Mouse (Mus musculus) thymus, adult 2 months (tissue): ENCODE results near the gene Tmem131l. TPM values are rescaled to one million over a fixed set of nuclear protein-coding genes. Genes with fewer than 3 reads are reported as not detected.

Source experiments
- DNase-seq: peaks from one replicate; pipeline ENCODE4 v3.0.0; 2021
- H3K27ac ChIP-seq: fragments of 200-500 bp; 2 replicates; pipeline ENCODE4 v1.5.1; 2012; ENCODE audit warnings: low read length, control low read depth; ENCODE audit not compliant: control insufficient read depth, insufficient read depth
- H3K27me3 ChIP-seq: fragments of 200-500 bp; 2 replicates; pipeline ENCODE4 v1.6.1; 2012; ENCODE audit warnings: mild to moderate bottlenecking, low read length, moderate library complexity, mixed read lengths; ENCODE audit not compliant: control insufficient read depth, insufficient read depth
- H3K36me3 ChIP-seq: fragments of 200-500 bp; 2 replicates; pipeline ENCODE4 v1.6.1; 2012; ENCODE audit warnings: mild to moderate bottlenecking, low read length, moderate library complexity; ENCODE audit not compliant: control insufficient read depth, insufficient read depth
- H3K4me1 ChIP-seq: fragments of 200-500 bp; replicated peaks from 2 replicates; pipeline ENCODE4 v1.6.1; 2012; ENCODE audit warnings: low read length; ENCODE audit not compliant: control insufficient read depth, insufficient read depth
- H3K4me3 ChIP-seq: fragments of 200-500 bp; 2 replicates; pipeline ENCODE4 v1.5.1; 2012; ENCODE audit warnings: mild to moderate bottlenecking, low read length, control low read depth, moderate library complexity; ENCODE audit not compliant: control insufficient read depth, insufficient read depth
- CTCF ChIP-seq: fragments of 200-500 bp; IDR thresholded peaks from 2 replicates; pipeline ENCODE4 v1.5.1; 2012; ENCODE audit warnings: mild to moderate bottlenecking, control low read depth, low read length, moderate library complexity, borderline replicate concordance; ENCODE audit not compliant: control insufficient read depth, poor library complexity, insufficient read depth; ENCODE audit errors: extremely low read depth
- POLR2A ChIP-seq: fragments of 200-500 bp; IDR thresholded peaks from 2 replicates; pipeline ENCODE4 v1.6.1; 2012; ENCODE audit warnings: mild to moderate bottlenecking, low read length, control low read depth, moderate library complexity; ENCODE audit not compliant: control insufficient read depth, poor library complexity, insufficient read depth; ENCODE audit errors: extremely low read depth
- WGBS: fragments of 180-500 bp; shearing (Covaris S2); methylation state at CpG from one replicate; pipeline ENCODE4 v1.1.7; 2018; 5-methylcytosine and 5-hydroxymethylcytosine counted together
- polyA plus RNA-seq: library from polyadenylated mRNA; depleted of rRNA; stranded (reverse); fragments of >200 nt; gene quantifications from 2 replicates; pipeline ENCODE4 v1.2.3, GENCODE M21; 2012

Tmem131l gene
- polyA plus RNA-seq, 1 experiment: 201 TPM

DNA sequence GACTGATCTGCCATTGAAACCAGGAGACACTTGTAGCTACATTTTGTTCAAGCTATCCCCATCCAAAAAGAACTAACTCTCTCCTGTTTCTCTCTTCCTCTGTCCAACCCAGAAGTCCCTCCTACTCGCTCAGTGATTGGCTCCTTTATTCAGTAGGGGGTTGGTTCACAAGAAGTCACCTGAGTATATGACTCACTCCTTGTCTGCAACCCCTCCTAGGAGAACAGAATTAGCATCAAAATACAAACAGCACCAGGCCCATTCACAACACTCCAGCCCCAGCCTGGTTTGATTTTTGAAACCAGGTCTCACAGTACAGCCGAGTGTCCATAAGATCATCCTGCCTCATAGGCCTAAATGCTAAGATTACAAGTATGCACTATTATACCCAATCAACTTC is 96.3 kb downstream of the Tmem131l start:
- DNase-seq: no peak
- peaks cover 34% of the 10 kb centered on the region for H3K36me3 ChIP-seq
- H3K27ac ChIP-seq: no peak overlapping the region
- no peaks in the 10 kb centered on the region for H3K27me3 ChIP-seq
- TF ChIP-seq POLR2A (no peak), CTCF (no peak)
- WGBS: 94% methylated on average over 2 of the region's 2 CpGs
- no peak overlapping the region for H3K4me3 ChIP-seq
- H3K4me1 ChIP-seq: no peaks in the 10 kb centered on the region

GRCm38 (mm10) chr3:83943212-83943611 is 96.8 kb downstream of the Tmem131l start:
- no peak for TF ChIP-seq POLR2A
- no peak for TF ChIP-seq CTCF
- H3K36me3 ChIP-seq: peaks cover 39% of the 10 kb centered on the region
- H3K4me3 ChIP-seq: no peak overlapping the region
- WGBS: 92% methylated on average over 4 of the region's 4 CpGs
- no peak overlapping the region for H3K27ac ChIP-seq
- H3K27me3 ChIP-seq: no peaks in the 10 kb centered on the region
- no peaks in the 10 kb centered on the region for H3K4me1 ChIP-seq
- DNase-seq: no peak

DNA sequence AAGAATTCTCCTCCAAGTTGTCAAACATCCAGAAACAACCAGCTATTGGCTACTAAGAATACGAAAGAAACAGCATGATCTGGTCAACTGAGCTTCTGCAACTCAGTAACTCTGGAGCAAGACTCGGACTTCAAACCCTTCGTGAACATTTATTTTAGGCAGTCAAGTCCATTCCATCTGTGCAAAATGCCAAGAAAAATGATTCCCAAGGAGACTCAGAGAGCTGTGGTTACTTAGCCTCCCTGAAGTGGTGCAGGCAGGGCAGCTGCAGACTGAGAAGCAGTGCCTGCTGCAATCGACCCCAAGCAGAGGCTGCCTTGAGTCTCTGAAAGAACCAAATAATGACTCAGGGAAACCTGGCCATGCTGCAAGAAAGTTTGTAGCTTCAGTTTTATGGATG is 98.1 kb downstream of the Tmem131l start:
- Histone ChIP-seq H3K36me3 (peaks cover 49% of the 10 kb centered on the region), H3K4me1 (no peaks in the 10 kb centered on the region), H3K4me3 (no peak overlapping the region), H3K27ac (no peak overlapping the region), H3K27me3 (no peaks in the 10 kb centered on the region)
- no peak for TF ChIP-seq CTCF
- no peak for TF ChIP-seq POLR2A
- WGBS: 87% methylated on average over 4 of the region's 4 CpGs
- no peak for DNase-seq

DNA sequence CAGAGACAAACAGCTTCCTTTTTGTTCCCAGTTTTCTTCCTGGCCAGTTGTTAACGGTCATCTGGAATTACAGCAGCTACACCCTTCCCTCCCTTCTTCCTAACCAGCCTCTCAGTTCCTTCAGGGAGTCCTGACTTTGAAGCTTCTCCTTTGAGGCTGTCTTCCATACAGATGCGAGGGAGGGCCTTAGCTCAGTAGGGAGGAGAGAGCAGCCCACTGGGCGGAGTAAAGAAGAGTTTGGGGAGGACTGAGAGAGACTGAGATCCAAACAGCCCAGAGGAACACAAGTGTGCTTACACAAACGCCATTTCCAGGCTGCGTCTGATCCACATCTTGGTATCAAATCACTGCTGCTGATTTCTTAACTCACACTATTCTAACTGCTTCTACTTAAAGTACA is 101.1 kb downstream of the Tmem131l start:
- Histone ChIP-seq H3K36me3 (peaks cover 68% of the 10 kb centered on the region), H3K4me1 (no peaks in the 10 kb centered on the region), H3K27me3 (no peaks in the 10 kb centered on the region), H3K27ac (no peak overlapping the region), H3K4me3 (no peak overlapping the region)
- 90% methylated on average over 5 of the region's 5 CpGs for WGBS
- no peak for DNase-seq
- TF ChIP-seq CTCF: no peak
- TF ChIP-seq POLR2A: no peak

DNA sequence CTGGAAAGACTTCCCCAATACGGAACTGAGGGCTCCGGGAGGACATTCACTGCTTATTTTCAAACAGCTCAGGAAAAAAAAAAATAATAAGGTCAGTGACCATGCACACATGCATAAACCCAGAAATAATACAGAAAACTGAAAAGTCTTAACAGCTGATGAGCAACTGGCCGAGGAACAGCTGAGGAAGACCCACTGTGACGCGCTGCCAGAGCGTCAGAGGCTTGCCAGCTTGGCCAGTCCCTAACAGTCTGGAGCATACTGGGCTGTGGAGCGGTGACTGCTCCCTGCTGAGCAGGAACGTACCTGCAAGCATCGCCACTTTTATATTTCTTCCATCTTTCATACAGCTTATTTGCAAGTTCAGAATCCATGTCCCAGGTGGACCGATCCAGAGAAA is 105.5 kb downstream of the Tmem131l start:
- no peak for TF ChIP-seq POLR2A
- TF ChIP-seq CTCF: no peak
- peaks cover 85% of the 10 kb centered on the region for H3K36me3 ChIP-seq
- no peak overlapping the region for H3K4me3 ChIP-seq
- no peak overlapping the region for H3K27ac ChIP-seq
- DNase-seq: no peak
- no peaks in the 10 kb centered on the region for H3K27me3 ChIP-seq
- 97% methylated on average over 10 of the region's 10 CpGs for WGBS
- H3K4me1 ChIP-seq: no peaks in the 10 kb centered on the region

GRCm38 (mm10) chr3:83915768-83916496 is 124.0 kb downstream of the Tmem131l start:
- WGBS: 89% methylated on average over 11 of the region's 11 CpGs
- no peak overlapping the region for H3K27ac ChIP-seq
- DNase-seq: no peak
- TF ChIP-seq CTCF: no peak
- H3K4me1 ChIP-seq: no peaks in the 10 kb centered on the region
- no peak overlapping the region for H3K4me3 ChIP-seq
- H3K27me3 ChIP-seq: no peaks in the 10 kb centered on the region
- peaks cover 81% of the 10 kb centered on the region for H3K36me3 ChIP-seq

GRCm38 (mm10) chr3:83915102-83915501 is 124.9 kb downstream of the Tmem131l start:
- Histone ChIP-seq H3K36me3 (peaks cover 81% of the 10 kb centered on the region), H3K4me3 (no peak overlapping the region), H3K27me3 (no peaks in the 10 kb centered on the region), H3K27ac (no peak overlapping the region), H3K4me1 (no peaks in the 10 kb centered on the region)
- DNase-seq: no peak
- 94% methylated on average over 3 of the region's 3 CpGs for WGBS
- TF ChIP-seq CTCF (no peak), POLR2A (no peak)
